Mouse (Mus musculus) embryonic fibroblast, embryonic 13.5 days (primary cell): Measurements from ENCODE around the gene Spsb1.

Experiments
- CTCF ChIP-seq: IDR thresholded peaks from 2 replicates; pipeline ENCODE4 v1.5.1; 2011; ENCODE audit warnings: mild to moderate bottlenecking, control low read depth, low read length, moderate library complexity, borderline replicate concordance; ENCODE audit not compliant: insufficient read depth
- POLR2A ChIP-seq: IDR thresholded peaks from 2 replicates; pipeline ENCODE4 v1.6.1; 2011; ENCODE audit warnings: low read depth, mild to moderate bottlenecking, control low read depth, low read length, moderate library complexity

GRCm38 (mm10) chr4:149965672-149966071 lies 10.8 kb upstream of the Spsb1 start:
- no peak for TF ChIP-seq POLR2A
- no peak for TF ChIP-seq CTCF
